Mouse (Mus musculus) lung, postnatal 25 days (tissue): ENCODE measurements around the gene Fam185a.

Source experiments
- DNase-seq: peaks from one replicate; pipeline ENCODE4 v3.0.0; 2022; ENCODE audit warnings: low spot score

The Fam185a gene

GRCm38 (mm10) chr5:21426666-21427065, 1.9 kb downstream of the Fam185a start:
- no peak for DNase-seq

DNA sequence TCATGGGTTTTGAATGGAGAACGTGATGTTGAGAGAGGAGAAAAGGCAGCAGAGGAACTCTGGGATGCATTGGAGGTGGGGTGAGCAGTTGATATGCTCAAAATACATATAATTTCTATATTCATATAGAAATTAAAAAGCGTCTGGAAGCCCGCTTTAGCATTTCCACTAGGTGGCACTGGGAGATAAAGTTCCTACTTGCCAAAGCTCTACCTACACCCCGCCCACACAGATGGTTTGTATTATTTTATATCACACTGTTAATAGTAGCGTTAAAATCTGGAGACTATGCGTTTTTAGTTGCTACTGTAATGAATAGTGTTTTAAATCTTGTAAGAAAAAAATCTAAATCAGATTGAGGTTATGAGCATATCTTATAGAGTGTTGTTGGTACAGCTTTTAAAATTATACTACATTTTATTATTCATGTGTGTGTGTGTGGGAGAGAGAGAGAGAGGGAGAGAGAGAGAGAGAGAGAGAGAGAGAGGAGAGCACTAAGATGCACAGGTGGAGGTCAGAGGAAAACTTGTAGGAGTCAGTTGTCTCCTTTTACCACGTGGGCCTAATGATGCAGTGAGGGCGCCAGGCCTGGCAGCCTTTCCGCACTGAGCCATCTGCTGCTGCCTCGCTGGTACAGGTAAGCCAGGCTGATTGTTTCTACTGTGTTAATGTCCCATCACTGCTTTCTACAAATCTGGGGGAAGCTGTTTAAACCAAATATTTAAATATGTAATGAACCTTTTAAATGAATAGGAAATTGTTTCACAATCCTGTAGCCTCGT, 9.6 kb downstream of the Fam185a start:
- DNase-seq, result no peak

- DNase-seq, result no peak
Observed at GRCm38 (mm10) chr5:21436471-21436975, 11.8 kb downstream of the Fam185a start.

GRCm38 (mm10) chr5:21438428-21438827, 13.7 kb downstream of the Fam185a start:
- no peak for DNase-seq

GRCm38 (mm10) chr5:21439446-21440110, 14.8 kb downstream of the Fam185a start:
- DNase-seq, result no peak

GRCm38 (mm10) chr5:21440833-21441530, 16.2 kb downstream of the Fam185a start:
- DNase-seq, result no peak

- DNase-seq, result no peak
Observed at GRCm38 (mm10) chr5:21467387-21467786, 42.6 kb downstream of the Fam185a start.

GRCm38 (mm10) chr5:21468100-21468499, 43.3 kb downstream of the Fam185a start:
- DNase-seq, result no peak

- no peak for DNase-seq
Observed at GRCm38 (mm10) chr5:21478428-21478827, 53.7 kb downstream of the Fam185a start.

DNA sequence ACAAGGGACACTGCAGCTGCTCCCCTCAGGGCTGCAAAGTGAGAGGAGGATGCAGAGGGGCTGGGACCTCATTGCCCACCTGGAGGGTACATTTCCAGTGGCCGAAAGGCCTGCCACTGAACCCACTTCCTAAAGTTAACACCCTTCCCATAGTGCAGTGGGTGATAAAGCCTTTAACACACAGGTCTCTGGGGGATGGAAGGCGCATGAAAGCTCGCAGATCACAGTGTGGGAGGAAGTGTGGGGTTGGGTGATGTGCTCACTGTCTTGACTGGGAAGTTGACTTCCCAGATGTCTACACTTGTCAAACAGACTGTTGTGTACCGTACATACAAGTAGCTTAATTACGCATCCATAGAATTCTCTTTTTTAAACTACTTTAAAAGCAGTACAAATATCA, 55.0 kb downstream of the Fam185a start:
- no peak for DNase-seq

DNA sequence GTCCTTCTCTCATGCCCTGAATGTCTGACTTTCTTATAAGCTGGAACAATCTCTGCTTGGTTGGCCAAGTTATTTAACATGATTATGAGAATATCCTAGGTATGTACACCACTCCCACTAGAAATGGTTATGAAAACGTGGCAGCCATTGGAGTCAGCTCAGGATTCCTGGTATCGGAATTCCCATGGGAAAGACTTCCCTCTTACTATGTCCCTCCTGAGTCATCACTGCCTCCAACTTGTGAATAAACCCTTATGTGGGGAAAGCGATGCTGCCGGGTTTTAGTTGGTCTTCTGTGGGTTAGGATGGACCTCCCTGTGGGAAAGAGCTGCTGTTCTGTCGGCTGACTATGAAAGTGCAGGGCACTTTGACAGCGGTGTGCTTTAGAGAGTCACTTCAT, 56.8 kb downstream of the Fam185a start:
- no peak for DNase-seq

GRCm38 (mm10) chr5:21482446-21483222, 57.9 kb downstream of the Fam185a start:
- DNase-seq, result no peak

DNA sequence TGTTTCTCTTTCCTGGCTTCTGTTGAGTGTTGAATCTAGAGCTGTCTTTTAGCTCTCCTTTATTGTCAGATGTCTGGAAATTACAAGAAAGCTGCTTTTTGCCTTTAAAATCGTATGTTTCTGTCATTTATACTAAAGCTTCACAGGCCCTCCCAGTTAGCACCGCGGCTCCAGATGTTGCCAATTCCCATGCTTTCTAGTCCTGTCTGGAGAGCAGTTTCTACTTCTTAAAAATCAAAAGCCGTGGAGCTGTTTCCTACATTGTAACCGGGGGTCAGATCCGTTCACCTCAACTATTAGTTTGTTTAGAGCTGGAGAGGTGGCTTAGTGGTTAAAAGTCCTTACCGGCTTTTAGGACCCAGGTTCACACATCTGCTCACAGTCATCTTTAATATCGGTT, 58.5 kb downstream of the Fam185a start:
- DNase-seq, result no peak

DNA sequence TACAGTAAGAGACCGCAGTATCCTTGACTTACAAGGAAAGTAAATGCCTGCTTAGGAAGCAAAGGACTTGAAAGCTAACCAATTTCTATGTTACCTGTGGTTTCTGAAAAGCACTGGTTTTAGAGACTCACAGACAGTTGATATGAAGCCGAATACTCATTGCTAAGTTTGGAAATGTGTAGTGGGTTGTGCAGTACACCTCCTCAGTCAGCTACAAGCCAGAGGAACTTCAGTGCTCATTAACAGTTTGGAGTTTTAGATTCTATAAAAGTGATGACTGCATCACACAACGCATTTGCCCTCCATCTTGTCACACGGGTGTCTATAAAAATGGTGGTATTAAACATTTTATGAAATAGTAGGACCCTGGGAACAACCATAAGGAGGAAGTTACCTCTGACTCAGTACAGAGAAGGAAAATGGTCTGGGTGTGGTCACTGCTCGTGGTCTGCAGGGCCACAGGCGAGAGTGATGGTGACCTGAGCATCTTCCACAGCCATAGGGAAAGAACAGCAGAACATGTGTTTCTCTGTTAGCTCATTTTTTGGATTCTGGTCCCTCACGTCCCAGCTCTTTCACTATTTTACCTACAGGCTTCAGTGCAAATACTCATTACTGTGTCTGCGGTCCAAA, 60.6 kb downstream of the Fam185a start:
- no peak for DNase-seq

DNA sequence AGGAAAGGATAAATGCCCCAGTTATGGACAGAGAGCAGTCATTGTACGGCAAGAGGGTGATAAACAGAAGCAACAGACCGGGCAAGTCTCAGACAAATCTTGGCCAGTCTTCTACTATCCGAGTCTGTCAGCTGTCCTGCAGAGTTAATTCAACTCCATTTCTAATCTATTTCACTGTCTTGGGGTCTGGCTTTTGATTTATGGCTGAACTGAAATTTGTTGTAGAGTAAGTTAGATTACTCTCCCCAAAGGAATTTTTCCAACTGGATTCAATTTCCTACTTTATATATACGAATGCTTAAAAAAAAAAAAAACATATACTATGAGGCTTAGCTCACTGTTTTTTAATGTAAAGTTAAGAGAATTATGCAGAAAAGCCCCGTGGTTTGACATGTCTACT, 62.0 kb downstream of the Fam185a start:
- no peak for DNase-seq

GRCm38 (mm10) chr5:21487306-21487705, 62.5 kb downstream of the Fam185a start:
- no peak for DNase-seq

DNA sequence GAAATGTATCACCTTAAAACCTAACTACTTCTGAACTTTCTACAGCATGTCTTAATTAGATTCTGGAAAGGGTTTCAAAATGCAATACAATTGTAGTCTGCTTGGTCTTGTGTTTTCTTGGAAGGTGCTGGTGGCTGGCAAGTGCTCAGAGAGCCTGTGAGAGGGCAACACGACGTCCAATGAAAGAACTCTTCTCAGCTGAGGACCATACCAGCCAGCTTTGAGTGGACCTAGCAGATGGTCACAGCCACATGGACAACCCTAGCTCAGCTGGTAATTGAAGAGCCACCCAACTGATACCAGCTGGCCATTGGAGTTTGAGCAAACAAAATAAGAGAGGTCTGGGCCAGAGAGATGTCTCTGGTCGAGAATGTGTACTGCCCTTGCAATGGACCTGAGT, 63.0 kb downstream of the Fam185a start:
- DNase-seq, result no peak

GRCm38 (mm10) chr5:21488506-21488905, 63.7 kb downstream of the Fam185a start:
- DNase-seq, result no peak

DNA sequence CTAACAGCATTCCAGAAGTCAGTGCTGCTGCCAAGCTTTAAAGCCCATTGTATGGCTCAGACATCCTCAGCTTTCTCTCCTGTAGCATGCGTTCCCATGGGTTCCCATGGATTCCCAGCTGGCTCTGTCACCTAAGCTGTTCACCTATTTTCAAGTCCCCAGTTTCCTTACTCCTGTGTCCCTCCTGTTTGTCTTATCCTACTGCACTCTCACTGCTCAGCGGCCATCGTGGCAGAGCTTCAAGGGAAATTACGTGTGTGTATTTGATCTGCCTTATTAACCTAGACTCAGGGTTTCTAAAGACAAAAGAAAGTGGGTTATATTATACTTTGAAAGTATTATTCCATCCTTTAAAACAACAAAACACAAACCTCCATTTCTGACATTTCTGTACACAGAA, 64.4 kb downstream of the Fam185a start:
- DNase-seq, result no peak

GRCm38 (mm10) chr5:21491469-21491868, 66.7 kb downstream of the Fam185a start:
- no peak for DNase-seq

- DNase-seq, result no peak
Observed at GRCm38 (mm10) chr5:21492213-21492612, 67.5 kb downstream of the Fam185a start.
